Mouse (Mus musculus): ENCODE measurements at regions not wholly inside any gene's neighbourhood (a gene's known extent, or its start where the extent isn't known, plus 50 kb on each side); places are given as distances from the start of the nearest gene placed in this dataset.

- TF ChIP-seq CTCF (IDR thresholded peaks at IDR 0.05; ENCODE audit: low read depth, low read length), result no peak
- no peak for TF ChIP-seq POLR2A (IDR thresholded peaks at IDR 0.05; ENCODE audit: borderline replicate concordance, low read depth, low read length)
Measured at GRCm38 (mm10) chr19:14692183-14692582, 94.3 kb upstream of the Tle4 start.
